Mouse (Mus musculus) kidney, postnatal 14 days (tissue): Measurements from ENCODE around the gene Specc1l.
A peak's percentile ranks its signal among the peaks of the same experiment; 100 is the strongest.

Source experiments
- DNase-seq: peaks from one replicate; pipeline ENCODE4 v3.0.0; 2022; ENCODE audit warnings: mixed read lengths

Specc1l gene

DNA sequence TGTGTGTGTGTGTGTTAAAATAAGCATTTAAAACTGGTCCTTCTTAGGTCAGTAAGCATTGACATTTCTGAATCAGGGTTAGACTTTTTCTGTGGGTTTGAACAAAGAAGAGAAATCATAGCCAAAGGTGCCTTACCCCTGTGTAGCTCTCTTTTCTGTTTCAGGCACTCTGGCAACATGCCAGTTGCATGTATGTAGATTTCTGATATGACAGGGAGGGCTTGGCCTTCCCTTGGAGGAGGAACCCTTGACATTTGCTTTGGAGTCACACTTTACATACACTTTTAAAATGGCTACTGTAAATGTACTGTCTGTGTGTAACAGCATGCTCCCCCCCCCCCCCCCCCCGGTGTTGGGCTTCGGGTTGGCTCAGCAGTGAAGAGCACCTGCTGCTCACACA, 12.8 kb downstream of the Specc1l start:
- DNase-seq = no peak

DNA sequence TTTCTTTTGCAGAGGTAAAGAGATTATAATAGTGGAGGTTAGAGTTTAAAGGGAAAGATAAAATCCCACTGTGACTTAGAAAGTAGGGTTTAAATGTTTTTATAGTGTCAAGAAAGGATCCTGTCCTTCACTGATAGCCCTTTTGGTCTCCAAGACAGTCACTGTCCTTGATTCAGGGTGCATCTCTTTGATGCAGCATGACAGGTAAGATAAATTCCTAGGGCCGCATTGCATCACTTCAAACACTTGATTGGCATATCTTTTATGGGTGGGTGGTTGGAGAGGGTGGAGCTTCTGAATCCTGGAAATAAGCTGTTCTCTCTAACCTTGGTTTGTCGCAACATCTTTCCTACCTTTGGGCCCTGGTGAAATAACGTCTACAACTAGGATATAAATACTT, 15.5 kb downstream of the Specc1l start:
- DNase-seq = no peak

GRCm38 (mm10) chr10:75230572-75230971, 18.7 kb downstream of the Specc1l start:
- no peak for DNase-seq

- no peak for DNase-seq
Measured at GRCm38 (mm10) chr10:75231876-75232275, 20.0 kb downstream of the Specc1l start.

DNA sequence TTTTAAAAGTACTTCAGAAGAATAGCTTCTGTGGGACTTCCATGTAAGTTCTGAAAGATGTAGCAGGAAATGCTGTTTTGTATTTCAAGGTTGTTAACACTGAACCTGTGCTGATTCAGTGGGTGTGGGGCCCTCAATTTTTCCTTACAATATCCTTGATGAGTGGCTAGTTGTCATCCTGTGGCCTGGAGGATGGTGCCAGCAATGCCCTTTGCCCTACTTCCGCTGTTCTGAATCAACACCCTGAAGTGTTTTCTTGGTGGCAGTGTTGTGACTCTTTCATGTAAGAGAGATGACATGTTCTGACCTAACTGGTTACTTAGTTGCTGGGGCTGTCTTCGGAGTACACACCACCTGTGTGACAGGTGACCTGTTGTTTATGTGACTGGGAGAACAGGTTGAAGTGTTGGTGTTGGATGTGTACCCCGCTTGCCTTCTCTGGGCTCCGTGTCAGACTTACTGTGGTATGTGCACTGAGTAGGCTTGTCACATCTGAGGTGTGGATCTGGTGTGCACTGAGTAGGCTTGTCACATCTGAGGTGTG, 20.8 kb downstream of the Specc1l start:
- no peak for DNase-seq

DNA sequence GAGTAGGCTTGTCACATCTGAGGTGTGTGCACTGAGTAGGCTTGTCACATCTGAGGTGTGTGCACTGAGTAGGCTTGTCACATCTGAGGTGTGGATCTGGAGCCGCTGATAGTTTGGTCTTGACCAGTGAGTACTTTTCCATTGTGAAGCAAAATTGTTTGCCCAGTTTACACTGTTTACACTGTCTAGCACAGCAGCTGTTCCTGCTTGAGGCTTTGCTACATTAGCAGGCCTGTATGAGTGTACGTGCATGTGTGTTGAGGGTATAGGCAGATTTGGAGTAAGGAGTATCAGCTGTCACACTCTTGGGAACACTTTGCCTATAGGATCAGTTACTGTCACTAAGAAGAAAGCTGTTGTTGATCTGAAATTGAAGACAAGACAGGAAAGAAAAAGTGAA, 21.6 kb downstream of the Specc1l start:
- DNase-seq = no peak

- DNase-seq = no peak
Measured at GRCm38 (mm10) chr10:75235726-75236125, 23.9 kb downstream of the Specc1l start.

DNA sequence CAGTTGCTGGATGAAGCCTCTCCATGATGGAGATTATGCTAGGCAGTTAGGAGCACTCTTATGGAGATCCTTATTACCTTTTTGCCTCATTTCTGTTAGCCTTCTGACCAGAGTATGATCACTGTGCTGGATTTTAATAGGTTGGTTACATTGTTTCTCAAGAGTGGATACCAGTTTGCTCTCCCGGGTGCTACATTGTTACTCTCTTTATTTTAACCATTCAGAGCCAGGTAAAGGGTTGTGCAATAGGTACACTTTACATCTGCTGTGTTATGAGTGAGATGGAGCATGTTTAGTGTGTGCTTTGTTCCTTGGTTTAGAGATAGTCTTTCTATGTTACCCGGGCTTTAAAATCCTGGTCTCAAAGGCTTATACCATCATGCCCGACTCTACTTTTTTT, 24.3 kb downstream of the Specc1l start:
- no peak for DNase-seq

GRCm38 (mm10) chr10:75237166-75237565, 25.3 kb downstream of the Specc1l start:
- no peak for DNase-seq

- no peak for DNase-seq
Measured at GRCm38 (mm10) chr10:75240583-75241250, 28.8 kb downstream of the Specc1l start.

- DNase-seq = no peak
Measured at GRCm38 (mm10) chr10:75245806-75246205, 33.9 kb downstream of the Specc1l start.

GRCm38 (mm10) chr10:75246331-75246730, 34.5 kb downstream of the Specc1l start:
- no peak for DNase-seq

- DNase-seq = peak; percentile 28
Measured at GRCm38 (mm10) chr10:75251011-75251410, 39.1 kb downstream of the Specc1l start.

- peak; percentile 26 for DNase-seq
Measured at GRCm38 (mm10) chr10:75252301-75253022, 40.6 kb downstream of the Specc1l start.

DNA sequence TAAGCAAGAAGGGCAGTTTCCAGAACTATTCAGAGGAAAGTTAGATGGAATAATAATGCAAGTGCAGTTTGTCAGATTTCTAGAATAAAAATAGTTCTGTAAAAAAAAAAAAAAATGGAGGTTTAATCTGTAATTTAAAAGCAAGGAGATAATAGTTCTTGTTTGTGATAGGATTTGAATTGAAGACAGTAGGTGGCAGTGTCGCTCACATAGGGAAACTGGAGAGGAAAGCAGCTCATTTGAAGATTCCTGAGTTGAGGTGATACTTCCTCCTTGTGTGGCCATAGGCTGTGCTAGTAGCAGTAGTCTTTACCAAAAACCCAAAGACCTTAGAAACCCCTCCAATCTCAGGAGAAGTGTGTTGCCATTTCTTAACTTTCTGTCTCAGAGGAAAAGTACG, 43.2 kb downstream of the Specc1l start:
- DNase-seq = peak; percentile 42

DNA sequence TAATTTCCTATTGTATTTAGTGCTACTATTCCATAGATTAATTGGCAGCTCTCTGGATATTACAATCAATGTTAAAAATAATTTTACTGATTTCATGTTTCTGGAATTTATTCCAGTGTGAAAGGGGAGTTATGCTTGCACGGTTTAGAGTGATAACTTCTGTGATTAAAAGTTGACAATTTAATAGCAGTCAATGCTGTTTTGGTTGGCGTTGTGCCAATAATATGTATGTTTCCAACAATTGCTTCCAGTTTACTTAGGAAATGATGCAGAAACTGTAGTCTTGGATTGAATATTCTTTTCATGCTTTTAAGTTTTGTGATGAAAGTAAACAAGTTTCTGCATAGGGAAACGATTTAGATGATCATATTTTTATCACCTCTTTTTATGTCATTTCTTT, 45.5 kb downstream of the Specc1l start:
- DNase-seq = no peak

DNA sequence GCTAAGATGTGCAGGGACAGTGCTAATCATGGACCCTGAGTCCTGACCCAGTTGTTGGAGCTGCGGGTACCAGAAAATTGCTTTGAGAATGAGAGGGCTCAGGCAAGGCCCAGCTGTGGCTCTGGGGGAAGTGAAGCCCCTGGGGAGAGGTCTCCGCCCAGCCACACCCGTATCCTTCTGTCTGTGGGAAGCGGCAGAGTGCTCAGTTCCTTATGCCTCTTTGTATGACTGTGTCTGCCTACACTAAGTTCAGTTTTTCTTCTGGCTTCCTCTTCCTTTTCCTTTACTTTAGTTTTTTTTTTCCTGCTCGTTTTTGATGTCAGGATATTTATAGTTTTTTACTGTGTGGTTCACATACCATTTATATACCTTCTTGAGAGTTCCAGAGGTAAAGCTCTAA, 46.4 kb downstream of the Specc1l start:
- DNase-seq = peak; percentile 21

DNA sequence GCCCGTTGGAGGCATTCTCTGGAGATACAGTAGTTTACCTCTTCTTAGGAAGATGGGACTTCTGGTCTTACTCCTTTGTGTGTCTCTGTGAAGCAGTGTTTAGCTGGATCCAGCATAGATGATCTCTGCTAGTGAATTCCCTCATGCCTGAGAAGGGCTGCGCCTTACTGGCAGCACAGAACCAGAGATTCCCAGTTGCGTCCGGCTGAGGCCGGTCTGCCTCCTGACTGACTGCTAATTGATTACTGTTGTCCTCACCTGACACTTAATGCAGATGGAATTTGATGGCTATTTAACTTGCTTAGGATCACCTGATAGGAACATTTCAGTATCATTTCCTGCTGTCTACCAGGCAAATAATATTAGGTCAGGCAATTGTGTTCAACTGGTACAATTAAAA, 49.4 kb downstream of the Specc1l start:
- DNase-seq = peak; percentile 23

DNA sequence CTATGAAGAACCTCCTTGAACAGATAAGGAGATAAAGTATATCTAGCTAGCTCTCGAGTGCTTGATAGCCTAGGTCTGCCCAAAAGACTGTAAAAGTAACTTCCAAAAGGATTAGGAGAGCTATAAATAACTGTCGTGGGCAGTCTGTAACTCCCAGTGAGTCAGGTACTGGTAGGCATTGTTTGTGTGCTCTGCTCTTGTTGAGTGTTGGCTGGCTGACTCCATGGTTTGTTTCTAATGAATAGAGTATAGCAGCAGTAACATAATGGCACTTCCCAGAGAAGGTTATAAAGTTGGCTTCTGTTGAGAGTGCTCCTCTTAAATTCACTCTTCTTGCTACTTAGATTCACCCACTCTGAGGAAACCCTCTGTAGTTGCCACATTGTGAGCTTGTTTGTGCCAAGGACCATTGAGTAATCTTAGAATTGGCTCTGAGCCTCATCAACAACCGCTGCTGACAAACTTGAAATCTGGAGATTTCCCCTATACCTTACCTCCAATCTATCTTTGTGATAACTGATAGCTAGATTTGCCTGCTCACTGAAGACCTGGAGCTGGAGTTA, 53.2 kb downstream of the Specc1l start:
- DNase-seq = no peak

GRCm38 (mm10) chr10:75273020-75273419, 61.1 kb downstream of the Specc1l start:
- no peak for DNase-seq

GRCm38 (mm10) chr10:75276427-75277013, 64.6 kb downstream of the Specc1l start:
- DNase-seq = no peak

DNA sequence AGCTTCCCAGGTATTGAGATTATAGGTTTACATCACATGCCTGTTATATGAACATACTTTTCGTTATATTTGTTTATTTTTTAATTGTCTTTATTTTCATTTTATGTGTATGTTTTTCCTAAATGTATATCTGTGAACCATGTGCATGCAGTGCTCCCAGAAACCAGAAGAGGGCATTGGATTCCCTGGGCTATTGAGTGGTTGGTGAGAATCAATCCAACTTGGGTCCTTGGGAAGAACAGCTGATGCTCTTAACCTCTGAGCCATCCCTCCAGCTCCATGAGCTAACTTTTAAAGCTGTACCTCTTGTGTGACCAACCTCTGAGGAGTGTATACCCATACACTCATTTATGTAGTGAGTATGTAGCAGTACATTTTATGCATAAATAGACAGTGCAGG, 65.6 kb downstream of the Specc1l start:
- DNase-seq = peak; percentile 37

GRCm38 (mm10) chr10:75282648-75283047, 70.8 kb downstream of the Specc1l start:
- no peak for DNase-seq

- DNase-seq = no peak
Measured at GRCm38 (mm10) chr10:75283821-75284220, 71.9 kb downstream of the Specc1l start.
